Mouse (Mus musculus) hindbrain, embryonic 12.5 days (tissue): ENCODE results near the gene Plpp4. TPM values are rescaled to one million over a fixed set of nuclear protein-coding genes. Genes with fewer than 3 reads are reported as not detected.

Experiments used
- ATAC-seq: fragments of 200-750 bp; cut with Nextera tagmentation; 2 replicates; pipeline ENCODE4 v1.8.0; 2017; ENCODE audit warnings: moderate TSS enrichment; ENCODE audit not compliant: low FRiP score
- H3K27ac ChIP-seq: fragments of 300-500 bp; sonication (generic); 2 replicates; pipeline ENCODE4 v1.5.1; 2016; ENCODE audit warnings: mild to moderate bottlenecking
- H3K27me3 ChIP-seq: fragments of 300-500 bp; sonication (generic); 2 replicates; pipeline ENCODE4 v1.6.1; 2016; ENCODE audit warnings: mild to moderate bottlenecking
- H3K36me3 ChIP-seq: fragments of 300-500 bp; sonication (generic); 2 replicates; pipeline ENCODE4 v1.6.1; 2016; ENCODE audit warnings: mild to moderate bottlenecking
- H3K4me1 ChIP-seq: fragments of 300-500 bp; sonication (generic); 2 replicates; pipeline ENCODE4 v1.6.1; 2016
- H3K4me2 ChIP-seq: fragments of 300-500 bp; sonication (generic); replicated peaks from 2 replicates; pipeline ENCODE4 v1.6.1; 2016; ENCODE audit warnings: mild to moderate bottlenecking
- H3K4me3 ChIP-seq: fragments of 300-500 bp; sonication (generic); 2 replicates; pipeline ENCODE4 v1.5.1; 2016; ENCODE audit warnings: mild to moderate bottlenecking
- H3K9ac ChIP-seq: fragments of 300-500 bp; sonication (generic); 2 replicates; pipeline ENCODE4 v1.6.1; 2016; ENCODE audit warnings: mild to moderate bottlenecking, moderate library complexity
- H3K9me3 ChIP-seq: fragments of 300-500 bp; sonication (generic); replicated peaks from 2 replicates; pipeline ENCODE4 v1.6.1; 2016; ENCODE audit warnings: mild to moderate bottlenecking
- WGBS: fragments of 180-500 bp; shearing (Covaris S2); methylation state at CpG from one replicate; pipeline ENCODE4 v1.1.7; 2016; 5-methylcytosine and 5-hydroxymethylcytosine counted together
- polyA plus RNA-seq: library from polyadenylated mRNA; unstranded; fragments of >200 nt; fragmentation: Nextera tagmentation; extraction: Ambion mirVana; gene quantifications from 2 replicates; pipeline ENCODE4 v1.2.1, GENCODE M21; 2016

Gene Plpp4
- polyA plus RNA-seq, 1 experiment from 2014 or later, result 2.8 TPM

DNA sequence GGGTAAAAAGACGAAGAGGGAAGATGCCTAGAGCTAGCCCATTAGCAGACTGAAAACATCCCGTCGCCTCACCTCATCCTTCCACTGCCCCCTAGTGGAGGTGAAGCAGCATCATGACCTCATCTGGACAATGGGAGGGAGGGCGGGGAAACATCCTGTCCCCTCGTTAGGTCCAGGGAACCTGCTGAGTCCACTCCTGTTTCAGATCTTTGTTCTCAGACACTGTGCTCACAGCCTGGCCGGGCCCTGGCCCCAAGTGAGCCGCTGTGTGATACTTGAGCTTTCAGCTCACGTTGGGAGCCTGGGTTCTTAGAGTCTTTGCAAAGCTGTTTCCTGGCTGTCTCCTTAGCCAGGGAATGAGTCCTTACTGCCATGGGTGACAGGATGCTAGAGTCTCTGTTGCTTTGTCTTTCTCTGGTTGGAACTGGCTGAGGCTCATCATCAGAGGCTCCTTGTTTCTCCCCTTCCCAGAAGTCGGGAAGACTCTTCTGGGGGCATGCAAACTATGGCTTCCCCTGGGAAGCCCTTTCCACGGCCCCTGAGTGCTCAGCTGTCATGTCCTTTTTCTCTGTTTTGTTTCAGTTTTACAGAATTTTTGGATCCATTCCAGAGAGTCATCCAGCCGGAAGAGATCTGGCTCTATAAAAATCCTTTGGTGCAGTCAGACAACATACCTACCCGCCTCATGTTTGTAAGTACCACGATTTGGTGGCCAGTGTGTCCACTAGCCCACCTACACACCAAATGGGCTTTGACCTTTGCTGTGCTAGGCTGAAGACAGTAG, 50.4 kb downstream of the Plpp4 start:
- H3K27me3 ChIP-seq, result no peaks in the 10 kb centered on the region
- no peak overlapping the region for H3K4me2 ChIP-seq
- no peaks in the 10 kb centered on the region for H3K9me3 ChIP-seq
- ATAC-seq, result peak; percentile 40; the same call in 1 of the 2 replicates
- H3K9ac ChIP-seq, result no peak overlapping the region
- no peaks in the 10 kb centered on the region for H3K36me3 ChIP-seq
- H3K4me3 ChIP-seq, result no peak overlapping the region
- H3K4me1 ChIP-seq, result 0 out of 2 replicates have a peak, but pooled peaks cover 9% of the 10 kb centered on the region
- 27% methylated on average over 13 of the region's 13 CpGs for WGBS
- no peak overlapping the region for H3K27ac ChIP-seq

DNA sequence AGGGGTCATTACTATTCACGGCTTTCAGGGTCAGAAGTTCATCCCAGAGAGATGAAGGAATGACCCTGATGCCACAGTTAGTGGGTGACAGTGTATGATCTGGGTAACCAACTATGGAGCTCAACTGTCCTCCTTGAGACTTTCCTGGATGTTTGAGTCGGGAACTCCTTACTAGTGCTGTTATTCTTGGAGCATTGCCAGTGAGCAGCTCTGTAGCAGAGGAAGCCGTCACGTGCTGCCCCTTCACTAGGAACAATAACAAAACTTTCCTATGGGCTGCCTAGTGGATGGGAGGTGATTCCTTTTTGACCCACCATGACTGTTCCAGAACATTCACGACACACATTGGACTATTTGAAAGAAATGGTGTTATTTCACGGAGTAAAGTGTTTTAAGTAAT, 51.8 kb downstream of the Plpp4 start:
- H3K4me1 ChIP-seq, result 0 out of 2 replicates have a peak, but pooled peaks cover 5% of the 10 kb centered on the region
- H3K4me3 ChIP-seq, result no peak overlapping the region
- no peak overlapping the region for H3K27ac ChIP-seq
- no peaks in the 10 kb centered on the region for H3K36me3 ChIP-seq
- H3K4me2 ChIP-seq, result no peak overlapping the region
- no peaks in the 10 kb centered on the region for H3K9me3 ChIP-seq
- no peak overlapping the region for H3K9ac ChIP-seq
- ATAC-seq, result no peak
- 62% methylated on average over 6 of the region's 6 CpGs for WGBS
- H3K27me3 ChIP-seq, result no peaks in the 10 kb centered on the region

DNA sequence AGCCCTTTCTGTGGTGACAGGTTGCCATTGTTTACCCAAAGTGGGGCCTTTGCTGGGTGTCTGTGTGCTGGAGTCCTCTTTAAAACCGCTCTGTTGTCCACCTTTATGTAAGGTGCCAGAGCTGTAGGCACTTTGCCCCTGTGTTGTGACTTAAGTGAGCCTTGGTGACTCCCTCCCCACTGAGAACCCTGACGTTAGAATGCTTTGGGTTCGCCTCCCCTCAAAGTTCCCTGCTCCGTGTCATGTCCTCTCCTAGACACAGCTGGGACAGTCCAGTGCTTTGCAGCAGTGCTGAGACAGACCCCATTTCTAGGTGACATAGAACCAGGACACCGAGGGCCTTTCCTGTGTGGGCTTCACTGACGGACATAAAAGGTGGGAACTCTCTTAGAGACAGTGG, 55.7 kb downstream of the Plpp4 start:
- H3K9ac ChIP-seq, result no peak overlapping the region
- H3K27me3 ChIP-seq, result no peaks in the 10 kb centered on the region
- WGBS, result 60% methylated on average over 6 of the region's 6 CpGs
- H3K9me3 ChIP-seq, result no peaks in the 10 kb centered on the region
- no peak overlapping the region for H3K4me2 ChIP-seq
- no peaks in the 10 kb centered on the region for H3K36me3 ChIP-seq
- no peak overlapping the region for H3K4me3 ChIP-seq
- H3K27ac ChIP-seq, result no peak overlapping the region
- ATAC-seq, result no peak
- 0 out of 2 replicates have a peak, but pooled peaks cover 2% of the 10 kb centered on the region for H3K4me1 ChIP-seq

DNA sequence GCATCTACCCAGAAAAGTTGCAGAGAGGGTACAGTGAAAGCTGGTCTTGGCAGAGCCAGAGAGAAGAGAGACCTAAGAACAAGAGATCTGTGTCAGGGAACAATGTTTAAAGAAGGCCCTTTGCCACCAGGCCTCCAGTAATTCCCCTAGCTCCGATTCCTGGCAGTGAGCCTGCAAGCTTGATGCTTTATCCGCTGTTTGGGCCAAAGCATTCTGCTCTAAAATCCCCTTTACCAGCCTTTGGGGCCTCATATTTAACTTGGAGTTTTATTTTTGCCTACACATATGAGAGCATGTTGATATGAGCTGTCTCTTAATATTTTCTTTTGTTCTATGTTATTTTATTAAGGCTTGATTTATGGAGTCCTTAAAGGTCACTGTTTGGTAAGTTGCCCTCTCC, 57.1 kb downstream of the Plpp4 start:
- no peaks in the 10 kb centered on the region for H3K9me3 ChIP-seq
- WGBS, result 94% methylated on average over 2 of the region's 2 CpGs
- no peak overlapping the region for H3K4me3 ChIP-seq
- ATAC-seq, result no peak
- no peak overlapping the region for H3K9ac ChIP-seq
- H3K27me3 ChIP-seq, result no peaks in the 10 kb centered on the region
- H3K4me2 ChIP-seq, result no peak overlapping the region
- no peak overlapping the region for H3K27ac ChIP-seq
- no peaks in the 10 kb centered on the region for H3K36me3 ChIP-seq
- no peaks in the 10 kb centered on the region for H3K4me1 ChIP-seq

GRCm38 (mm10) chr7:129340096-129340495, 83.3 kb downstream of the Plpp4 start:
- Histone ChIP-seq H3K27me3 (no peaks in the 10 kb centered on the region), H3K4me3 (no peak overlapping the region), H3K27ac (no peak overlapping the region), H3K9ac (no peak overlapping the region), H3K9me3 (no peaks in the 10 kb centered on the region), H3K4me1 (no peaks in the 10 kb centered on the region), H3K4me2 (no peak overlapping the region), H3K36me3 (no peaks in the 10 kb centered on the region)
- no peak for ATAC-seq
- 91% methylated on average over 3 of the region's 3 CpGs for WGBS

DNA sequence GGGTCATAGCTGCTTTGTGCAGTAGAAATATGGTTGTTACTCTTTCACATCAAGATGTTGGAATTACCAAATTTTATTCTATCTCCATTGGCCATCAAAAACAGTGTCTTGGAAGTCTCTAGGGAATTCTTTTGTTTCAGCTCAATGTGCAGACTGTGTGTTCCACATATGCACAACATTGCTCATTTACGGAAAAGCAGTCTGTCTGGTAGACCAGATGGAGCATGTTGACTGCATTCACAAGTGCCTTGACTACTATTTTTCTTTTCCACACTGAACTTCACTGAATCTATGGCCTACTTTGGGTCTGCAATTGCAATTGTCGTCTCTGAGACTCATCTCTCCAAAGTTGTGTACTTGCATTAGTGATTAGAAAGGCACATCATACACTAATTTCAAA, 98.7 kb downstream of the Plpp4 start:
- Histone ChIP-seq H3K27ac (no peak overlapping the region), H3K36me3 (no peaks in the 10 kb centered on the region), H3K27me3 (no peaks in the 10 kb centered on the region), H3K4me3 (no peak overlapping the region), H3K9me3 (no peaks in the 10 kb centered on the region), H3K4me1 (no peaks in the 10 kb centered on the region), H3K4me2 (no peak overlapping the region), H3K9ac (no peak overlapping the region)
- no peak for ATAC-seq
- WGBS, result 93% methylated on average over 2 of the region's 2 CpGs

- H3K27me3 ChIP-seq, result no peaks in the 10 kb centered on the region
- no peaks in the 10 kb centered on the region for H3K9me3 ChIP-seq
- H3K27ac ChIP-seq, result no peak overlapping the region
- ATAC-seq, result no peak
- no peaks in the 10 kb centered on the region for H3K4me1 ChIP-seq
- H3K4me3 ChIP-seq, result no peak overlapping the region
- no peak overlapping the region for H3K9ac ChIP-seq
- H3K4me2 ChIP-seq, result no peak overlapping the region
- 91% methylated on average over 1 of the region's 1 CpGs for WGBS
- no peaks in the 10 kb centered on the region for H3K36me3 ChIP-seq
Observed at GRCm38 (mm10) chr7:129375306-129375705, 118.5 kb downstream of the Plpp4 start.

DNA sequence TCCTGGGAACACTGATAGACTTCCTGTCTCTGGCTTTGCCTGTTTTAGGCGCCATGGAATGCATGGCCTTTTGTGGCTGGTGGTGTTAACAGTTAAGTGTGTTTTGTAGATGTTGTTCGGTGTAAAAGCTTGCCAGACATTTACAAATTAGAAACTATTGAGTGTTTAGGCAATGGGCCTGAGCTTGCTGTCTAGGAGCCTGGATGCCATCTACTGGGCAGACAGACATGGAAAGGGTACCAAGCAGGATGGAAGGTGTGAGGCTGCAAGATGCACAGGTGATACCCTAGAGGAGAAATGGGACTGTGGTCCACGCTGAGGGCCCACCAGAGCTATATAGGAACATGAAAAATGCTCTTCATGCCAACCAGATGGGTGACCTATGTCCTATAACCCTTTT, 128.3 kb downstream of the Plpp4 start:
- no peak overlapping the region for H3K4me2 ChIP-seq
- WGBS, result 77% methylated on average over 3 of the region's 3 CpGs
- ATAC-seq, result no peak
- no peaks in the 10 kb centered on the region for H3K4me1 ChIP-seq
- H3K27me3 ChIP-seq, result no peaks in the 10 kb centered on the region; the same call in 1 of the 2 replicates
- H3K27ac ChIP-seq, result no peak overlapping the region
- H3K9me3 ChIP-seq, result no peaks in the 10 kb centered on the region
- H3K36me3 ChIP-seq, result no peaks in the 10 kb centered on the region
- no peak overlapping the region for H3K4me3 ChIP-seq
- H3K9ac ChIP-seq, result no peak overlapping the region

DNA sequence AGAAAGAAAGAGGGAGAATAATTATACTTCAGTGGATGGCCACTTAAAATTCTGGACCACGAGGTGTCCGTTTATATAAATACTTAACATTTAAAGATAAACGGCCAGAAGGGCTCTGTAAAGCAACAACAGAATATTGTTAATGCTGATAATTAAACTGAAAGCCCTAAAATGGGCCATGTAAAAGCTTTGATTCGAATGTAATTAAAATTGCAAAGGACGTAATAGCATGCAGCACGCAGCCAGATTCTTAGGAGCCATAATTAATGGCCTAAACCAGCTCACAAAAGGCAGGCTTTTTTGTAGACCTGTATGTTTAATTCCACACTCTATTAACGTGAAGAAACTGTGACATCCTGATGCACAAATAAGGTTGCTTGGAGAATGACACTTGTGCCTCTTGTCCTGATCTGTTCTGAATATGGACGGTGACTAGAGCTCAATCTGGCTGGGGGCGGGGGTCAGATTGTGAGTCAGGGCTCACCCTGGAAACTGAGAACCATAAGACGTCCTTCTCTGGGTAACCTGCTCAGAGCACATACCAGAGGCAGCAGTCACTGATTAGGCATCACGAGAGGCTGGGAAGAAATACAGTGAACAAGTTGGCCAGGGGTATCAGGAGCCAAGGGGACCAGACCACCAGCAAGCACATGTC, 136.1 kb downstream of the Plpp4 start:
- ATAC-seq, result peak; percentile 63
- Histone ChIP-seq H3K27ac (no peak overlapping the region), H3K36me3 (no peaks in the 10 kb centered on the region), H3K4me3 (no peak overlapping the region), H3K9ac (no peak overlapping the region), H3K9me3 (no peaks in the 10 kb centered on the region), H3K27me3 (peaks cover 36% of the 10 kb centered on the region), H3K4me1 (no peaks in the 10 kb centered on the region), H3K4me2 (no peak overlapping the region)
- WGBS, result 47% methylated on average over 11 of the region's 11 CpGs

DNA sequence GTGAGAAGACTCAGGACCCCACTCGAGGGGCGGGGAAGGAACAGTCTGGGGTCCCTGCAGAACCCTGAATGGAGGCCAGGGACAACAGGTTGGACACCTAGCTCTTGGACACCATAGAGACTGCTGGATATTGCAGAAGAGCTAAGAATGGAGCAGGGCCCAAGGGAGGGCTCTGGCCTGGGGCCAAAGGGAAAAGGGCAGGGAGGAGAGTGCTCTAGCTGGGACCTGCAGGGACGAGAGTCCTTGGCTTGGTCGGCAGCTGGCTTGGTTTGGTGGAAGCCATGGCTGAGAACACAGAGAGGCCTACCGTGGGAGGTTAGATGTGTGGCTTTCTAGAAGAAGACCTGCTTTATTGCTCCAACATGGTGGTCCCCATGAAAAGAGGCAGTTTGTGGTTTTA, 139.7 kb downstream of the Plpp4 start:
- no peaks in the 10 kb centered on the region for H3K9me3 ChIP-seq
- H3K4me1 ChIP-seq, result no peaks in the 10 kb centered on the region
- no peak overlapping the region for H3K4me3 ChIP-seq
- ATAC-seq, result no peak
- H3K27me3 ChIP-seq, result peaks cover 30% of the 10 kb centered on the region
- WGBS, result 84% methylated on average over 5 of the region's 5 CpGs
- H3K36me3 ChIP-seq, result no peaks in the 10 kb centered on the region
- H3K27ac ChIP-seq, result no peak overlapping the region
- H3K4me2 ChIP-seq, result no peak overlapping the region
- no peak overlapping the region for H3K9ac ChIP-seq

GRCm38 (mm10) chr7:129399071-129399470, 142.2 kb downstream of the Plpp4 start:
- H3K9ac ChIP-seq, result no peak overlapping the region
- no peak overlapping the region for H3K27ac ChIP-seq
- no peak overlapping the region for H3K4me3 ChIP-seq
- no peak overlapping the region for H3K4me2 ChIP-seq
- WGBS, result 87% methylated on average over 7 of the region's 7 CpGs
- H3K9me3 ChIP-seq, result no peaks in the 10 kb centered on the region
- H3K27me3 ChIP-seq, result peaks cover 23% of the 10 kb centered on the region
- no peak for ATAC-seq
- no peaks in the 10 kb centered on the region for H3K36me3 ChIP-seq
- peaks cover 15% of the 10 kb centered on the region for H3K4me1 ChIP-seq

GRCm38 (mm10) chr7:129402695-129403364, 146.0 kb downstream of the Plpp4 start:
- WGBS, result 53% methylated on average over 13 of the region's 13 CpGs
- no peak overlapping the region; the same call in 1 of the 2 replicates for H3K4me2 ChIP-seq
- peak; percentile 84 for ATAC-seq
- peak overlapping the region; percentile 37; the same call in 1 of the 2 replicates for H3K27ac ChIP-seq
- H3K36me3 ChIP-seq, result no peaks in the 10 kb centered on the region
- H3K9ac ChIP-seq, result no peak overlapping the region
- peaks cover 30% of the 10 kb centered on the region for H3K4me1 ChIP-seq
- peaks cover 12% of the 10 kb centered on the region; the same call in 1 of the 2 replicates for H3K27me3 ChIP-seq
- no peak overlapping the region for H3K4me3 ChIP-seq
- no peaks in the 10 kb centered on the region for H3K9me3 ChIP-seq
